Mouse (Mus musculus) spleen, adult 2 months (tissue): ENCODE results near the gene Senp3. TPM values are rescaled to one million over a fixed set of nuclear protein-coding genes. Genes with fewer than 3 reads are reported as not detected.
"Not testable (repeated sequence)": the region's sequence is repeated elsewhere in the genome, so short reads cannot be mapped to it uniquely, and the experiment has no call there.

Source experiments
- DNase-seq, 2 experiments: peaks; one replicate each; pipeline versions ENCODE4 v3.0.0 to v3.0.0-alpha.2; 2012 to 2021; ENCODE audit warnings: low spot score in 2 of 2, low read depth in 1 of 2
- H3K27ac ChIP-seq: fragments of 200-500 bp; 2 replicates; pipeline ENCODE4 v1.5.1; 2012; ENCODE audit warnings: low read length, inconsistent platforms; ENCODE audit not compliant: insufficient read depth
- H3K27me3 ChIP-seq: fragments of 200-500 bp; 2 replicates; pipeline ENCODE4 v1.6.1; 2012; ENCODE audit warnings: mild to moderate bottlenecking, moderate library complexity, low read length, inconsistent platforms; ENCODE audit not compliant: control insufficient read depth, insufficient read depth
- H3K36me3 ChIP-seq: fragments of 200-500 bp; 2 replicates; pipeline ENCODE4 v1.6.1; 2012; ENCODE audit warnings: mild to moderate bottlenecking, low read length, inconsistent platforms; ENCODE audit not compliant: control insufficient read depth, insufficient read depth
- H3K4me1 ChIP-seq: fragments of 200-500 bp; 2 replicates; pipeline ENCODE4 v1.6.1; 2011; ENCODE audit warnings: inconsistent platforms; ENCODE audit not compliant: control insufficient read depth, insufficient read depth, insufficient read length
- H3K4me3 ChIP-seq: fragments of 200-500 bp; 2 replicates; pipeline ENCODE4 v1.5.1; 2011; ENCODE audit warnings: mild to moderate bottlenecking, inconsistent platforms; ENCODE audit not compliant: insufficient read depth, insufficient read length; ENCODE audit errors: extremely low read depth
- CTCF ChIP-seq: fragments of 200-500 bp; IDR thresholded peaks from 2 replicates; pipeline ENCODE4 v1.5.1; 2011; ENCODE audit warnings: mild to moderate bottlenecking, inconsistent platforms; ENCODE audit not compliant: insufficient read depth, insufficient read length, insufficient replicate concordance; ENCODE audit errors: extremely low read depth
- POLR2A ChIP-seq: fragments of 200-500 bp; IDR thresholded peaks from 2 replicates; pipeline ENCODE4 v1.6.1; 2011; ENCODE audit warnings: low read depth, low read length, inconsistent platforms
- WGBS: fragments of 180-500 bp; shearing (Covaris S2); methylation state at CpG from one replicate; pipeline ENCODE4 v1.1.7; 2018; 5-methylcytosine and 5-hydroxymethylcytosine counted together
- polyA plus RNA-seq: library from polyadenylated mRNA; depleted of rRNA; stranded (reverse); fragments of >200 nt; gene quantifications from 2 replicates; pipeline ENCODE4 v1.2.3, GENCODE M21; 2012; rRNA removed

Senp3 gene
- 32.6 and 36.1 TPM in 2 replicates for polyA plus RNA-seq

DNA sequence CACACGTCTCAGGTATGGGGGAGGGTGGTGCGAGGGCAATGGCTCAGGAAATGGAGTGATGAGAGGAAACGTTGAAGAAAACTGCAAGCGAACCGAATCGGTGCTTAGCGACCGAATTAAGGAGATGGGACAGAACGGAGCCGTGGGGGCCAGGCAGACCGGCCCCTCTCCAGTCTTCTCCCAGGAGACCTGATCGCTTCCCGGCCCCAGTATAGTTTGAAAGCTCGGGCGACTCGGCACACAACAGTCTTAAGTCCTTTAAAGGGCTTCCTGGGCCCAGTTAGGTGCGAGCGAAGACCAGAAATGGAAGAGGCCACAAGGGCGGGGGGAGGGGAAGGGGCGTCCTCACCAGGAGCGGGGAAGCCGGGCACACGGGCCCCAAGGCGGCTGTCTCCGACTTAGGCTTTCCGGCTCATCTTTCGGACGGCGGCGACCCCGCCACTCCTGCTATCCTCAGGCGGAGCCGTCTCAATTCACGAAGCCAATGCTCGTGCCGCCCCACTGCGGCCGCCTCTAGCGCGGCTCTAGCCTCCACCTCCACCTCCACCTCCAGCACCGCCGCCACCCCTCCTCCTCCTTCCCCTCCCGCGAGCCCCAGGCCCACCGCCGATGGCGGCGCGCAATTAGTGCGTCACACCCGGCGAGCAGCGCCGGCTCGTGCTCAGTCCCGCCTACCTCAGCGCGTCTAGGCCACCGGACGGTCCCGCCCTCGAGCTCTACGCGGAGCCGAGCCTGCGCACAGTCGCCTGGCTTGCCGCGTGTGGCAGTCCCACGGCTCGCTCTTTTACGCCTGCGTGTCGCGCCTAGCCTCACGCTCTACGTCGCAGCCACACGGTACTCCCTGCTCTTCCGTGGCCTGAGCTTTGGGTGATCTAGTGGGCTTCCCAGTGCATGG, at the start of gene Senp3:
Senp3 (minus strand) TSS at position 771 of the 895 bp plus-strand sequence.
- peaks cover 11% of the 10 kb centered on the region; the same call in 1 of the 2 replicates for H3K36me3 ChIP-seq
- TF ChIP-seq CTCF (no peak), POLR2A (peak; percentile 77)
- DNase-seq: peak; percentile 93 to 96
- no peaks in the 10 kb centered on the region for H3K4me1 ChIP-seq
- under 1% methylated on average over 80 of the region's 80 CpGs for WGBS
- H3K27ac ChIP-seq: peak within 1 kb of the TSS; percentile 94
- no peaks in the 10 kb centered on the region for H3K27me3 ChIP-seq
- H3K4me3 ChIP-seq: peak within 1 kb of the TSS; percentile 79

DNA sequence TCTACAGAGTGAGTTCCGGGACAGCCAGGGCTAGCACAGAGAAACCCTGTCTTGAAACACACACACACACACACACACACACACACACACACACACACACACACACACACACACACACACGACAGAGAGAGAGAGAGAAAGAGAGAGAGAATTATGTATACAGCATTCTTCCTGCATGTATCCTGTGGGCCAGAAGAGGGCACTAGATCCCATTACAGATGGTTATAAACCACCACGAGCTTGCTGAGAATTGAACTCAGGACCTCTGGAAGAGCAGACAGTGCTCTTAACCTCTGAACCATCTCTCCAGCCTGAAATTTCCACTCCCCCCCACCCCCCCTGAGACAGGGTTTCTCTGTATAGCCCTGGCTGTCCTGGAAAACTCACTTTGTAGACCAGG, 49.5 kb upstream of the Senp3 start:
- H3K4me3 ChIP-seq, H3K27me3 ChIP-seq, H3K4me1 ChIP-seq, DNase-seq, H3K27ac ChIP-seq: not testable (repeated sequence)
- H3K36me3 ChIP-seq: peaks cover 27% of the 10 kb centered on the region
- WGBS: 58% methylated on average over 3 of the region's 3 CpGs

DNA sequence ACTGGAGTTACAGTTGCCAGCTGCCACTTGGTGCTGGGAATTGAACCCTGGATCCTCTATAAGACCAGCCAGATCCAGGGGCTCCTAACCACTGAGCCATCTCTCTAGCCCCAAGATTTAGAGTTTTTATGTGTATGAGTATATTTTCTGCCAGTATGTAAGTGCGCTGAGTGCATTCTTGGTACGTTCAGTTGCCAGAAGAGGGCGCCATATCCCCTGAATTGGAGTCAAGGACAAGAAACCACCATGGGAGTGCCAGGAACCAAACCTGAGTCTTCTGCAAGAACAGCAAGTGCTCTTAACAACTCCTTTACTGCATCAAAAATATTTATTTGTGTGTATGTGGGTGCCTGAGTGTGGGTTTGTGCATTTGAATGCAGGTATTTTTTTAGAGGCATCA, 47.2 kb upstream of the Senp3 start:
- Histone ChIP-seq H3K27ac (no peak overlapping the region), H3K4me3 (no peak overlapping the region), H3K27me3 (no peaks in the 10 kb centered on the region), H3K36me3 (peaks cover 3% of the 10 kb centered on the region), H3K4me1 (no peaks in the 10 kb centered on the region)
- peak; percentile 47 to 52 for DNase-seq
- TF ChIP-seq POLR2A: no peak
- TF ChIP-seq CTCF: peak; percentile 38; the same call in 1 of the 2 replicates
- WGBS: 47% methylated on average over 3 of the region's 3 CpGs

DNA sequence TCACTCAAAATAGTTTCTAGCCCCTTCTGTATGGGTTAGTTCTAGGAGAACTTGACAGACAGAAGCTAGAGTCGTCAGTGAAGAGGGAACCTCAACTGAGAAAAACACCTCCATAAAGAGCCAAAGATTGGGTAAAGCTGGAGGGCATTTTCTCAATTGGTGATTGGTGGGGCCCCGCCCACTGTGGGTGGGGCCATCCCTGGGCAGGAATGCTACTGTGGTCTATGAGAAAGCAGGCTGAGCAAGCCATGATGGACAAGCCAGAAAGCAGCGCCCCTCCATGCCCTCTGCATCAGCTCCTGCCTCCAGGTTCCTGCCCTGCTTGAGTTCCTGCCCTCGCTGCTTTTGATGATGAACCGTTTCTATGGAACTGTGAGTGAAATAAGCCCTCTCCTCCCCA, 44.1 kb upstream of the Senp3 start:
- Histone ChIP-seq H3K4me1 (no peaks in the 10 kb centered on the region), H3K27me3 (no peaks in the 10 kb centered on the region), H3K4me3 (no peak overlapping the region), H3K27ac (no peak overlapping the region), H3K36me3 (no peaks in the 10 kb centered on the region)
- DNase-seq: no peak
- WGBS: 52% methylated on average over 5 of the region's 5 CpGs
- TF ChIP-seq POLR2A (no peak), CTCF (no peak)

DNA sequence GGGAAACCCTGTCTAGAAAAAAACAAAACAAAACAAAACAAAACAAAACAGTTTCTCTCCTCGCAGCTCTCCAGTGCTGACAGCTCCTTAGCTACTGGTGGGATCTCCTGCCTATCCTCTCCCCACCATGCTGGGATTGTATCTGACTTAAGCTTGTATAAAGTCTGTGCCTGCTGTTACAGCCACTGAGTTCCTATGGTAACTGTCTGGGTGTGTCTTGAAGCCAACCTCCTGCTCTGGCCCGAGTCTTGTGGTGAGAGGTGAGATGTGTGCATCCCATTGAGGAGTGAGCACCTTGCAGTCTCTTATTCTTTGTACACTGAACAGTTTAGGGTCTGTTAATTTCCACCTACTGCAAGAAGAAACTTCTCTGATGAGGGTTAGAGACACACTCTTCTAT, 41.2 kb upstream of the Senp3 start:
- no peak for TF ChIP-seq POLR2A
- TF ChIP-seq CTCF: no peak
- Histone ChIP-seq H3K27ac (no peak overlapping the region), H3K4me3 (no peak overlapping the region), H3K36me3 (no peaks in the 10 kb centered on the region), H3K27me3 (no peaks in the 10 kb centered on the region), H3K4me1 (no peaks in the 10 kb centered on the region)
- 60% methylated on average over 2 of the region's 2 CpGs for WGBS
- no peak for DNase-seq

DNA sequence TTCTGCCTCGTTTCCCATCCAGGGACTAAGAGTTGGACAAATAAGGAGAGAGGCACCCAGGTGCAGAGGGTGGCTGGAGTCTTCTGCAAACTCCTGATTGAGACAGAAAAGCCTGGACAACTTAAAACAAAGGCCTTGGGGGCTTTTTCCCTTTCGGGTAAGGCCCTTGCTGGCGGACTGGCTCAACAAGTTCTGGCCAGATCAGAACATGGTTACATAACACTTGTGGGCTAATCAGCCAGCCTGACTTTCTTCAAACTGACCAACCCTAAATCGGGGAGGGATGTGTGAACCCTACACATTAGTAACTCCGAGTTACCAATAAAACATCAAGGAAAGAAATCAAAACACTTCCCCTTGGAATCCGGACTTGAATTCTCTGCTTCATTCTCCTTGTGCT, 39.0 kb upstream of the Senp3 start:
- Histone ChIP-seq H3K27ac (no peak overlapping the region), H3K4me3 (no peak overlapping the region), H3K4me1 (no peaks in the 10 kb centered on the region), H3K27me3 (no peaks in the 10 kb centered on the region), H3K36me3 (no peaks in the 10 kb centered on the region)
- DNase-seq: no peak
- WGBS: 83% methylated on average over 6 of the region's 6 CpGs
- TF ChIP-seq POLR2A (no peak), CTCF (no peak)

DNA sequence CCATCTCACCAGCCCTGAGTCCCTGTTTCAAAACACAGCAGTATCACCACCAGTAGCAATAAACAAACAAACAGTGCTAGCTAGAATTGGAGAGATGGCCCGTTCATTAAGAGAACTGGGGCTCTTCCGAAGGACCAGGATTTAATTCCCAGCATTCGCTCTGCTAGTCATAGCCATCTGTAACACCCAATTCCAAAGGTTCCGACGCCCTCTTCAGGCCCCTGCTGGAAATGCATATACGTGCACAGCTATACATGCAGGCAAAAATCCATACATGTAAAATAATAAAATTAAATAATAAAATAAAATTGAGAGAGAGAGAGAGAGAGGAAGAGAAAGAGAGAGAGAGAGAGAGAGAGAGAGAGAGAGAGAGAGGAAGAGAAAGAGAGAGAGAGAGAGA, 37.5 kb upstream of the Senp3 start:
- WGBS: 75% methylated on average over 6 of the region's 6 CpGs
- no peak overlapping the region for H3K27ac ChIP-seq

More for the DNA sequence above, 37.5 kb upstream of the Senp3 start:
- no peaks in the 10 kb centered on the region for H3K4me1 ChIP-seq
- no peaks in the 10 kb centered on the region for H3K27me3 ChIP-seq
- H3K4me3 ChIP-seq: no peak overlapping the region
- no peak for TF ChIP-seq POLR2A
- TF ChIP-seq CTCF: no peak
- H3K36me3 ChIP-seq: no peaks in the 10 kb centered on the region
- no peak for DNase-seq
